ENCODE assay signal across 10 mouse cellular contexts in the genomic region with DNA sequence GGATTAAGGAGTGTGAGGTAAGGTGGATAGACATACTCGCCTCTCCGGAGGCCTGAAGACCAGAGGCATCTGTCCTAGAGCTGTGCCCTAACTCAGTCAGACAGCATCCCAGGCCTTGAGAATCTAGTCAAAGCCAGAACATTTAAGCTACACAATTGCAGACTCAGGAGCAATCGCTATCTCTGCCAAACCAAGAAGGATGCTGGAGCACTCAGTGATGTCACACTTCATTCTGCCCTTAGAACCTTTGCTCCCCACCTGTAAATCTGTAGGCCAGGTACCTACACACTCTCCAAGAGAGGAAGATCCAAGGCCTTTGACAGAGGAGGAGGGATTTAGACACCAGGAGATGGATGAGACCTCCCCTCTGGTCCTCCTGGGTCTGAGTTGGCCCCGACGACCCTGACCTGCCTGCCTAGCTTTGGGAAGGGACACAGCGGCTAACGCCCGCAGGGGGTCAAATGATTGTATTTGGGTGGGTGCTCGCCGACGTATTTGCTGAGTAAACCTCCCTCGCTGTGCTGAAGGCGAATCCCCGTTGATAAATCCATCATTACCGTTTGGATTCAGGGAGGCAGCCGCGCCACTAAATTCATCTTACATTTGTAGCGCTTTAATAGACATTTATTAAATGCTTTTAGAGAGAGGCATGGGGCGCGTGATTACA. TPM values are rescaled to one million over a fixed set of nuclear protein-coding genes. Genes with fewer than 3 reads are reported as not detected.
A peak's percentile ranks its signal among the peaks of the same experiment; 100 is the strongest.
DNase-seq lines count a peak whose midpoint lies in the region; ATAC-seq lines count a peak whose summit lies in the region.
"Had no signal": no experiment of that assay in that cellular context is flagged by ENCODE, and none has a peak within 500 bp of the region (broad histone marks: within the 10 kb centered on the region; RNA-seq: fewer than 3 reads in every experiment).

No protein-coding gene starts in this region.

- H3K36me3 ChIP-seq in heart, embryonic 13.5 days: no peaks in the 10 kb centered on the region
- H3K36me3 ChIP-seq in embryonic facial prominence, embryonic 14.5 days (ENCODE audit: control insufficient read depth, insufficient read depth, low read length): 0 out of 2 replicates have a peak, but pooled peaks cover 2% of the 10 kb centered on the region
- H3K36me3 ChIP-seq in hindbrain, embryonic 16.5 days (ENCODE audit: control insufficient read depth, insufficient read depth, low read length): no peaks in the 10 kb centered on the region
- H3K36me3 ChIP-seq in midbrain, embryonic 15.5 days (replicated peaks): no peaks in the 10 kb centered on the region
- H3K36me3 ChIP-seq: limb, embryonic 15.5 days had no signal

- H3K4me1 ChIP-seq in heart, embryonic 13.5 days: peaks cover 50% of the 10 kb centered on the region
- H3K4me1 ChIP-seq in embryonic facial prominence, embryonic 14.5 days (ENCODE audit: control insufficient read depth, insufficient read depth, low read length): peaks cover 31% of the 10 kb centered on the region
- H3K4me1 ChIP-seq in hindbrain, embryonic 16.5 days (ENCODE audit: control insufficient read depth, insufficient read depth, low read depth, low read length): peaks cover 35% of the 10 kb centered on the region
- H3K4me1 ChIP-seq in midbrain, embryonic 15.5 days: peaks cover 25% of the 10 kb centered on the region

- H3K9me3 ChIP-seq in heart, embryonic 13.5 days: no peaks in the 10 kb centered on the region
- H3K9me3 ChIP-seq in embryonic facial prominence, embryonic 14.5 days (ENCODE audit: control insufficient read depth, low read length): no peaks in the 10 kb centered on the region
- H3K9me3 ChIP-seq in hindbrain, embryonic 16.5 days (ENCODE audit: control insufficient read depth, low read length): no peaks in the 10 kb centered on the region
- no peaks in the 10 kb centered on the region for H3K9me3 ChIP-seq in midbrain, embryonic 15.5 days
- H3K9me3 ChIP-seq: limb, embryonic 15.5 days had no signal

- no peak overlapping the region for H3K4me3 ChIP-seq in heart, embryonic 13.5 days
- H3K4me3 ChIP-seq in embryonic facial prominence, embryonic 14.5 days (ENCODE audit: low read depth, low read length): no peak overlapping the region
- H3K4me3 ChIP-seq in hindbrain, embryonic 16.5 days (ENCODE audit: low read length): peak overlapping the region; percentile 5; the same call in 1 of the 2 replicates
- H3K4me3 ChIP-seq in midbrain, embryonic 15.5 days: peak overlapping the region; percentile 13; the same call in 1 of the 2 replicates

- no peak for DNase-seq in heart, adult 18-20 months
- DNase-seq in embryonic facial prominence, embryonic 14.5 days (ENCODE audit: low spot score): no peak
- DNase-seq in cerebellum, postnatal 4 days (ENCODE audit: low spot score in 2 of 2): no peak
- DNase-seq in right cerebral cortex, postnatal 4 days: no peak
- DNase-seq in urinary bladder, postnatal 36 days (ENCODE audit: low spot score in 2 of 2): no peak

- peaks cover 84% of the 10 kb centered on the region for H3K27me3 ChIP-seq in heart, embryonic 13.5 days (replicated peaks)
- H3K27me3 ChIP-seq in embryonic facial prominence, embryonic 14.5 days (replicated peaks; ENCODE audit: control insufficient read depth, insufficient read depth, low read length): peaks cover 67% of the 10 kb centered on the region
- H3K27me3 ChIP-seq in hindbrain, embryonic 16.5 days (replicated peaks; ENCODE audit: control insufficient read depth, insufficient read depth, low read length): peaks cover 14% of the 10 kb centered on the region
- H3K27me3 ChIP-seq in midbrain, embryonic 15.5 days (replicated peaks): peaks cover 66% of the 10 kb centered on the region

- no peak overlapping the region for H3K9ac ChIP-seq in heart, embryonic 13.5 days
- peak overlapping the region; percentile 87 for H3K9ac ChIP-seq in embryonic facial prominence, embryonic 14.5 days (ENCODE audit: low read depth, low read length)
- peak overlapping the region; percentile 52 for H3K9ac ChIP-seq in hindbrain, embryonic 16.5 days (ENCODE audit: low read depth, low read length)
- H3K9ac ChIP-seq in midbrain, embryonic 15.5 days: peak overlapping the region; percentile 40; the same call in 1 of the 2 replicates
- H3K9ac ChIP-seq: limb, embryonic 15.5 days had no signal

- no peak overlapping the region for H3K27ac ChIP-seq in heart, embryonic 13.5 days (replicated peaks)
- H3K27ac ChIP-seq in embryonic facial prominence, embryonic 14.5 days (replicated peaks; ENCODE audit: low read depth, low read length): peak overlapping the region; percentile 52; the same call in 1 of the 2 replicates
- peak overlapping the region; percentile 93 for H3K27ac ChIP-seq in hindbrain, embryonic 16.5 days (ENCODE audit: low read depth, low read length)
- peak overlapping the region; percentile 84 for H3K27ac ChIP-seq in midbrain, embryonic 15.5 days
- H3K27ac ChIP-seq: limb, embryonic 15.5 days had no signal

- H3K4me2 ChIP-seq in heart, embryonic 13.5 days: peak overlapping the region; percentile 83; the same call in 1 of the 2 replicates
- H3K4me2 ChIP-seq in embryonic facial prominence, embryonic 14.5 days (ENCODE audit: low read depth, low read length): peak overlapping the region; percentile 80; the same call in 1 of the 2 replicates
- peak overlapping the region; percentile 73 for H3K4me2 ChIP-seq in hindbrain, embryonic 16.5 days (ENCODE audit: low read length)
- peak overlapping the region; percentile 60 for H3K4me2 ChIP-seq in midbrain, embryonic 15.5 days

- 20% methylated on average over 20 of the region's 20 CpGs for WGBS in heart, embryonic 13.5 days
- WGBS in embryonic facial prominence, embryonic 14.5 days: 35% methylated on average over 20 of the region's 20 CpGs
- 14% methylated on average over 20 of the region's 20 CpGs for WGBS in hindbrain, embryonic 16.5 days
- WGBS in midbrain, embryonic 15.5 days: 7% methylated on average over 20 of the region's 20 CpGs

- no peak for ATAC-seq in heart, embryonic 13.5 days (ENCODE audit: extremely low read depth, insufficient number of reproducible peaks, low FRiP score, low TSS enrichment)
- no peak for ATAC-seq in embryonic facial prominence, embryonic 14.5 days (ENCODE audit: low read depth)
- ATAC-seq in hindbrain, embryonic 16.5 days: no peak
- ATAC-seq in midbrain, embryonic 15.5 days (replicated peaks): 0 out of 2 replicates have a peak, but pooled peaks have one; percentile 14

RNA-seq across cellular contexts. Expression of gene Nr2f2, which starts 19.5 kb away (rescaled TPM):
- 24.5 and 27.3 TPM in 2 replicates for polyA plus RNA-seq in heart, embryonic 13.5 days (2015; fragmentation: Nextera tagmentation; extraction: Ambion mirVana)
- 10 to 100 TPM; 13.6 to 14.8 TPM for total RNA-seq in heart, adult 18-20 months (2021)
- 51.4 and 55.5 TPM in 2 replicates for polyA plus RNA-seq in embryonic facial prominence, embryonic 14.5 days (2014; fragmentation: Nextera tagmentation; extraction: Ambion mirVana)
- polyA plus RNA-seq in hindbrain, embryonic 16.5 days (2015; fragmentation: Nextera tagmentation; extraction: Ambion mirVana): 63.1 and 68.9 TPM in 2 replicates
- polyA plus RNA-seq in midbrain, embryonic 15.5 days (2015; fragmentation: Nextera tagmentation; extraction: Ambion mirVana): 84.8 and 98.4 TPM in 2 replicates
- total RNA-seq: neutrophil, adult 5-6 weeks had no signal

Comparison
In these comparisons a context has a peak if more than half of its experiments do, and no peak if none do; other contexts are left out.
1. H3K4me3 ChIP-seq: peak in hindbrain, embryonic 16.5 days (single experiment) and midbrain, embryonic 15.5 days (single experiment); none in heart, embryonic 13.5 days (single experiment) and embryonic facial prominence, embryonic 14.5 days (single experiment).
2. Peak in every context shown above with its lines, with median percentiles within 50 percentile points of each other: H3K4me2 ChIP-seq.